Mouse (Mus musculus) lung, adult 18-20 months (tissue): ENCODE measurements around the gene Mgmt.
A peak's percentile ranks its signal among the peaks of the same experiment; 100 is the strongest.

Experiments used
- DNase-seq, 2 experiments: peaks; one replicate each; pipeline ENCODE4 v3.0.0; 2022; ENCODE audit warnings: mixed read lengths in 2 of 2

The Mgmt gene

DNA sequence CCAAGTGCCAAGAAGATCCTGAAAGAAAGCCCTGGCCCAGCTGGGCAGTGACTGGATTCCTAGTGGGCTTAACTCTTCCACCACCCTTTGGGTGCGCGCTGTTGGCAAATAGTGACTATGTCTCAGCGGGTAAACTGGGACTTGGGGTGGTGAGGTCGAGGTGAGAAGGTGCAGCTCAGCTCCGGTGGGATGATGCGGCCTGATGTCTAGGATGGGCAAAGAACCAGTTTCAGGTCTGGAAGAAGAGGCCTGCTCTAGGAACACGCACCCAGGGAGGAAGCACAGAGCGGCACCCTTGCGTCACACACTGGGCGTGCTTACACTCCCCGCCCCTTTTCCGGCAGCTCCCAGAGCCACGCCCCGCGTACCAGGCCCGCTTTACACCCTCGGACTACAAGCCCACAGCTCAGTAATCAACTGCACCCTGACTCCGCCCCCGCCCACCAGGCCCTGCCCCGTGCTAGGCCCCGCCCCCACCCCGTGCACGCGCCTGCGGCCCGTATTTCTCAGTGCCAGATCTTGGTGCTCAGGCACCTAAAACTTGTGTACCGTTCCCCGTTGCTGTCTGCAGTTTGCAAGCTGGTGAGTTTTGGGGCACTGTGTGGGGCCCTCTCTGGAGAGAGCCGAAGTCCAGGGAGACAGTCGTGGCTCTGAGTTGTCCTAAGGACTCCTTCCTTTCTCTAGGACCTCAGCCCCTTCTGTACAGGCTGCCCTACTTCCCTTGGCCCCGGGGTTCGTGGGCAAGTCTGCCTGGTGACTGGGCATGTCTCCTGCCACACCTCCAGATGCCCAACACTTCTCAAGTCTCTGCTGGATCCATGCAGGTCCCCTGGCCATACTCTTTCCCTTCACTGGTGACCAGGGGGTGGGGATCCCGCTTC lies at the start of gene Mgmt:
Gene Mgmt, plus strand, starts transcription at position 509 of the 881 bp plus-strand sequence.
- peak; percentile 96 to 97 for DNase-seq

DNA sequence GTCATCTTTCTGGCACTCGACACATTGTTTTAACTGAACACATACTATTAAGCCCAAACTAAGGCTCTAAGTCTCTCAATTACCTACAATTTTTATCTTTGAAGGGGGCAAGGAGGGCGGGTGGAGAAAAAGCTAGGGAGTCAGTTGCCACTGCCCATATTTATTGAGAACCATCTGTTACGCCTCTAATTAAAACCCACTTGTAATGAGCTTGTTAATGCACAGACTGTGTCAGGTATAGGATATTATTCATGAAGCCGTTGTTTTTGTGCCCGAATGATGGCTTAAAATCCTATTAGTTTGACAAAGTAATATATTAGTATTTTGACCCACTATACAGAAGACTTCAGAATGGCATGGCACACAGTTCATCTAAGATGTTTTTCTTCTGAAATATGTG lies 49.6 kb upstream of the Mgmt start:
- DNase-seq = no peak

DNA sequence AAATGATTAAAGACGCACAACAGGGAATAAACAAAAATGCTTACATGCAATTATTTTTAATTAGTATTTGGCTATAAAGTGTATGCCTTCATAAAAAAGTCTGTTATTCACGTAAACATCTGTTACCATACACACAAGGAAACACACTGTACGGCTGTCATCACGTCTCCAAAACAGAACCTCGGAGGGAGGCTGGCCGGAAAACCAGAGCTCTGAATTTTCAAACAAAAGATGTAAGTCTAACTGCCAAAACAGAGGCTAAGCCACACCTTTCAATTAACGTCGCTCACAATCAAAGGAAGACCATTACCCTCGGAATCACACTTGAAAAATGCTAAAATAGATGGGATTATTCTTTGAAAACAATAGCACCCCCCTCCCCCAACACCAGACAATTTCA lies 49.1 kb upstream of the Mgmt start:
- no peak for DNase-seq

DNA sequence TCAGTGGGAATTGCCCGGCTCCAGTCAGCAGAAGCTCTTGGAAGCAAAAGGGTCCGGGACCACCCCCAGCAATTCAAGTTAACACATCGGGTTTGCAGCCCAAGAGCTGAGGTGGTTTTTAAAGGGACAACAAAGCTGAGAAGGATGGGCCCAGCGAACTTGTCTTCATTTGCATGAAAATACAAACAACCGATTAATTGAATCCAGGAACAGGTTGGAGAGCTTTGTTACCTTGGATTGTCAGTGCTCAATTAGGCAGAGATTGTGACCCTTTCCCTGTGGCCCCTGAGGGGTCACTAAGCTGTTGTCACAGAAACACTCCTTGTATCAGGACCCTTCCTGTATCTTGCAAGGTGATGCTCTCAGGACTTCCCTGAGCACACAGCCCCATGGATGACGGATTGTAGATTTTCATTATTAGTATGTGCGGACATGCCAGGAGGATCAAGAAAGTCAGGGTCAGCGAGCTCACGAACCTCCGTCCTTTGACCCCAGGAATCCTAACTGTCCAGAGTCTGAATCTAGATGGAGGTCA lies 48.3 kb upstream of the Mgmt start:
- no peak for DNase-seq

DNA sequence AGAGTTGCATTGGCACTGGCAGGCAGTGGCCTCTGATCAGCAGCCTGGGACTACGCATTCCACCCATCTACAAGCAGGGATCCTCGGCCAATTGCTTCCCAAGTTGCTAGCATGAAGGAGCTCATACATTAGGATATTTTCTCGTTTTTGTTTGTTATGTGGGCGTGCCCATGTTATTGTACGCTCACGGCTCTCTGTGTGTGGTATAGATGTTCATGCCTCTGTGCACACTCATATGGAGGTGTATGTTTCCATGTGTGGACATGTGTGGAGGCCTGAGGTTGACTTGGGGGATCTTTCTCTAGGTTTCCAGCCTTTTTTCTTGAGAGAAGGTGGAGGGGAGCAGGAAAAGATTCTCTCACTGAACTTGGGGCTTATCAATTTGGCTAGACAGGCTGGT lies 46.8 kb upstream of the Mgmt start:
- DNase-seq = no peak

DNA sequence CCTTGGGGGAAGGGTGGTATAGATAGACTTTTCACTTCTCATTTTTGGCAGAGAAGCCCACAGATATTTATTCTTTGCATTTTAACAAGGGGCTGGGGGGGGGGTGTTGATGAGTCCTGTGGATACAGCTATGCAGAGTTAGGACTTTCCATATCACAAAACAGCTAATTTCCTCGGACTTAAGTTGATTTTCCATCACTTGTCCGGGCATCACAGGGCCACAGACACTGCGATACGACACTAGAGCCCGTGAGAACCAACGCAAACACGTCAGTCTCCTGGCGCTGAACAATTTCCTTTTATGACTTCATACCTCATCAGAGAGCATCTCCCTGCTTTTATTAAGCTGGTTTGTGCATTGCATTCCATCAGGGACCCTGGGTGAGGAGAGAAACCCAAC lies 45.7 kb upstream of the Mgmt start:
- DNase-seq = no peak

DNA sequence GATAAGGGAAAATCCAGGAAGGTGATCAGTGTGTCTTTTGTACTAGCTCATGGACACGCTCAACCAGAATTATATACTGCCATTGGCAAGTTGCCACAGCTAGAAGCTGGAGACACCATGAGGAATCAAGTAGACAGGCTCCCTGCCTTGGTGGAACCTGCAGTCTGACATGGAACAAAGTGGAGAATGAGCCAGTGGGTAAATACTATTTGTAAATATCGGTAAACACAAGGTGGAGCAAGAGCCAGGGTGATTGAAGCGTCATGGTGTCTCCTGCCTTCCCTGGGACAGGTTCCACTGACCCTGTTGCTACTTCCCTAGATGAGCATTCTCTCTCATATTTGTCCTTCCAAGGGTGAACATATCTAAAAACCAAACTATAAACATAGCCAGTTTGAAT lies 44.6 kb upstream of the Mgmt start:
- no peak for DNase-seq

DNA sequence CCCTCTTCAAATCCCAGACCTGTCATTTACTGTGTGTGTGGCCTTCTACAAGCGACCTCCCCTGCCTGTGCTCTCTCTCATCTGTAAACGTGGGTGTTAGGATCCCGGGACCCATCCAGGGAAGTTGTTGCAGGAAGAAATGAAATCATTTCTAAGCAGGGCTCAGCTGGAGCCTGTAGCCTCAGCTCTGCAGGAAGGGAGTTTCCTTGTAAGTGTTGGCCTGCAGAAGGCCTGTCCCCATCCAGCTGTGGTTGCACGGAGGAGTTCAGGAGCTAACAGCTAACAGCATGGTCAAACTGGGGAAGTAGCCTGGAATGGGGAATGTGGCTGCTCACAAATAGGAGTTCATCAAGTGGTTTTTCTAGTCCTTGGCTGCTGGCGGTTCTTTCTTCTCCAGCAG lies 44.1 kb upstream of the Mgmt start:
- peak in 1 of 2 experiments; percentile 17 for DNase-seq

DNA sequence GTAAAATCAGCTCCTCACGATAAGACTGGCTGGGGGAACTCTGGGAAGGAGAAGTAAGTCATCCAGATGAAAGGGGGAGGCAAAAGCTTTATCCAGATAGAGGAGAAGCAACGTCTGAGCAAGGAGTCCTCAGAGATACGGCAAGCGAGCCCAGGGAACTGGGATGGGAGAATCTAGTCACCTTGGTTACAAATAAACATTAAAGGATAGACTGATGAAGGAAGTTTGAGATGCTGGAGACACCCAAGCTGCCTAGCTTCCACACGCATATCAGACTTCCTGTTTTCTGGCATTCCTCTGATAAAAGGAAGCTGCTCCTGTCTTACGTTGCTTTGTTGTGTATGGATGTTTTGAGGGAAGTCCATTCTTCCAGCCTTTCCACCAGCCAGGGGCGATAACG lies 42.5 kb upstream of the Mgmt start:
- DNase-seq = no peak

DNA sequence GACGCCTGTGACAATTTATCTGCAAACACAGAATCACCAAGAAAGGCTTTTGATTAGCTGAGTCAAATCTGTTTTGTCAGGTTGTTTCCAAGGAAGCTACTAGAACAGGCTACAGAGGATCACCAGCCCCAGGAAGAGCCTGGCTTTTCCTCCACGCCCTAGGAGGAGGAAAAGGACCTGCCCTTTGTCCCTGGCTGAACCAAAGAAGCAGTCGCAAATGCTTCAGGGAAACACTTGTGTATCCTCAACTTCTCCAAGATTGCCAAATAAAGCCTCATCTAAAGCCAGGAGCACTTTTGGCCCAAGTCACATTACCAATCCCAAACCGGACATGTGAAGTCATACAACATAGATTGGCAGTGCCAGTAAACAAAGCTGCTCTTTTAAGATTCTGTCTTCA lies 41.7 kb upstream of the Mgmt start:
- peak; percentile 33 to 54 for DNase-seq

DNA sequence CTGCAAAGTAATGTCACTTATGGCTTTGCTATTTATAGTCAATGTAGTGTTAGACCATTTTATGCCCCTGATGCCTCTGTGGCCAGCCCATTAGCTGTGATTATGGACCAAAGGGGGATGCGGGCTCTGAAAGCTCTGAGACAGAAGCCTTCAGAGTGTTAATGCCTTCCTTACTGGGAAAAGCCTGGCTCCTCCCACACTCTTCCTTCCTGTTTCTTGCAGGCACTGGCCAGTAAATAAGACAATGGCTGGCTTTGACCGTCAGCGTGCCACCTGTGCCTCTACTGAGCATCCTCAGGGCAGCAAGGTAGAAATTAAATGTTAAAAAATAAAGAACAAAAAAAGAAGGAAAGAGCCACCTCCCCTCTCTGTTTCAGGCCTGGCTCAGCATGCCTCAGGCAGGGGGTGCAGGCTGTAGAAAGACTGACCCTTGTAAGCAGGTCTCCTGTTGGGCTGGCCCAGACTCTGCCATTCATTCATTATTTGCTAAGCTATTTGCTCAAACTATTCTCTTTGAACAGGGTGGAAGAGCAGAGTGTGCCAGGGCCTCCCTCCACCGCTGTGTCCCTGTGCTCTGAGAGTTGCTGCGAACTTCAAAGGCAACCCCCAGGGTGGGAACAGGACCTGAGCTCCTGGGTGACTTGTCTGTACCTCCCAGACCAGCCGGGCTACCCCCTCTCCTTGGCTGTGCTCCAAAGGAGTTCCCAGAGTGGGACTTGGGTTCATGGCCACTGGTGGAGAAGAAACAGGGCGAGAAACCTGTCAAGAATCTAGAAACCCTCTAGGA lies 29.5 kb upstream of the Mgmt start:
- no peak for DNase-seq

DNA sequence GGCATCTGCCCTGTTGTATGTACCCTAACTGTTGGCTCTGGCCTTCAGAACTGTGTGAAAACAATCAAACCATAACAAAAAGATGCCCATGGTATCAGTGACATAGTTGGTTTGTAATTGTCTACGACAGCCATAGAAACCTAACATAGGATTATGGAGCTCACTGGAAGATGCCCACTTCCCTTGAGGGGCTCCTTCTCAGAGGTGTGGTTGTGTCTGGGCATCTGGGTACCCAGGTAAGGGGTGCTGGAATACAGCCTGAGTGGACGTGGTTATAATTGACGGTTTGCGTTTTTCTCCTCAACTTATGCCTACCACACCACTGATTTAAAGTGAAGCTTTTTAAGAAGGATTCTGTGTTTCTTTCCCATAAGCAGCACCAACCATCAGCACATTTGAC lies 28.5 kb upstream of the Mgmt start:
- no peak for DNase-seq

DNA sequence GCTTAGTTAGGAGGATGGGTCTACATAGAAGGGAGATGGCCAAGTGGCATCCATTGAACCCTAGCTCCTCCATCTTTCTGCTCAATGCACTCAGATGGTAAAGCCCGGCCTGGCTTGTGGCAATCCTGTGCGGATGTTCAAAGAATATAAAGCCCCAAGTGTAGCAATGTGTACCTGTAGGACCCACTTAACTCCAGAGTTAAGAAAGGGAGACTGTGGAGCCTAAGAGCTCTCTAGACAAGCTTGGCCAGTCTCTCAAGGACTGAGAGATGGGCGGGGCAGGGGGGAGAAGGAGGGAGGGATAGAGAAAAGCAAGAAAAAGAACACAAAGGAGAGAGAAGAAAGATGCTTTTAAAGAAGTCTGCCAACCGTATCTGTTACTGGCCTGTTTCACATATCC lies 27.9 kb upstream of the Mgmt start:
- DNase-seq = no peak

DNA sequence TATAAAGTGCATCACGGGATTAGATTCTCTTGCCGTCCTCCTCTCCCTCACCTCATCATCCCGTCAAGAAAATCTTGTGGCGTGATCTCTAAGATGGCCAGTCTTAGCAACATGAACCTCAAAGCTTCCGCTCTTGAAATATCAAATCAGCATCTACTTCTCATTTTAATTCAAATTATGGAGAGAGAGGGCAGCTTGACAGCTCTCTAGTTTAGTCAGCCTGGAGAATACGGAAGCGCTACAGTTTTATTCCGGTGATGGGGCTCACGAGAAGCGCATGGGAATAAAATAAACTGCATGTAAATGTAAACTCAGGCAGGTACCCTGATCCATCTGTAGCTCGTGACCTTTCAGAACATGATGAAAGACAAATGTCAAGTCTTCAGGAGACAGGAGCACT lies 22.9 kb upstream of the Mgmt start:
- DNase-seq = no peak

DNA sequence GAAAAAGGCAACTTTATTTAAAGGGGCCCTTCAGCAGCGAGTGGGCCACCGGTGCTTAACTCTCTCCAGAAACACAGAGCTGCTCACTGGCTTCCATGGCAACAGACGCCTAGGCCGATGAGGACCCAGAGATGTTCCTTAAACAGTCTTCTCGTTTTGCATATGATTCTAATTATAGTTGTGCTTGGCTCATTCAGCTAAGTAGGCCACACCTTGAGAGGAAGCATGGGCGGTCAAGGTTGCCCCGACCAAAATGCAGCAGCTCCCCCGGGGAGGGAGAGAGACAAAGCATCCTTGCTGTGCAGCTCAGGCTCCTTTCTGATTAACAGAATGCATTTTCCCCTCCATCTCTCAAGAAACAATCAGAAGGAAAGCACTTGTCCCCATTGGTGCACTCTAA lies 22.4 kb upstream of the Mgmt start:
- no peak for DNase-seq

DNA sequence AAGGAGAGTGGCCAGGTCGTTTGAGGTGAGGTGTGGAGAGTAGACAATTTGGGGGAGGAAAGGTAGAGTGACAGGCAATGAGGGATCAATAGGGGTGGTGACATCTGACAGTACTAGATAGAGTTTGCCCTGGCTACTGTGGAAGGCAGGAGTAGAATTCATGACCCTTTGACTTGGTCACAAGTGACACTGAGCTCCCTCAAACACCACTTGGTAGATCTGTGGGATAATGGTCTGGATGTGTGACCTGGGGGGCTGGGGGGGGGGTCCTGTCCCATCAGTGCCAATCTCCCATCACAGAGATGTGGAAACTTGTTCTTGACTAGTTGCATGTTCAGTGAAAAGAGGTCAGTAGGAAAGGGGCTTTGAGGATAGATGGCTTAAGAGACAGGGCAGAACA lies 20.0 kb upstream of the Mgmt start:
- DNase-seq = no peak

DNA sequence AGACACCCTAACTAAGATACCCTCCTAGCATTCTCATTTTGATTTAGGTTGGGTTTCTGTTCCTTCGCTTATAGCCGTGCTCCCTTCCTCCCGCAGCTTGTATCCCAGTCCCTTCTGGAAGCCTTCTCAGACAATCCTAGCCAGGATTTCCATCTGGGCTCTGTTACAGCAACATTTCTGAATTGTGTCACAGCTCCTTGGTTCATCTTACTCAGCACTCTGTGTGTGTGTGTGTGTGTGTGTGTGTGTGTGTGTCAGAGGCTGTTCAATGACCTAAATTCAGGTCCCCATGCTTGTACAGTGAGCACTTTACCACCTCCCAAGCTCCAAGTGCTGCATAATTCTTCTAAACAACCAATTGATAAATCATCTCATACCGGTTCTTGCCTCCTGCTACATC lies 14.0 kb upstream of the Mgmt start:
- no peak for DNase-seq

DNA sequence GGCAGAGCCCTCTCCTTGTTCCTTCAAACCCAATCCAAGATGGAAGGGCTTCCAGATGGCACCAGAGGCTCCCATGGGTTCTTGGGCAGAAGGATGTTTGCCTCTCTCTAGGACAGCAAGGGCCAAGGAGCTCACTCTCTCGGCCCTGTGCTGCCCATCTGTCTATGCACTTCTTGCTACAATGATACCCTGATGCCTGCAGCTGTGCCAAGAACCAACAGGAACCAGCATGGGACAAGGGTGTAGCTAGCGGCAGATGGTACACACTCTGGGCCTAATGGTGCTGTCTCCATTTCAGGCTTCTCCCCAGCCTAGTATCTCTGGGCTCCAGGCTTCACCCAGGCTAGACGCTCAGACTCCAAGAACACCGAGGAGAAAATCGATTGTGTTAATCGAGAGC lies 6.3 kb upstream of the Mgmt start:
- no peak for DNase-seq

DNA sequence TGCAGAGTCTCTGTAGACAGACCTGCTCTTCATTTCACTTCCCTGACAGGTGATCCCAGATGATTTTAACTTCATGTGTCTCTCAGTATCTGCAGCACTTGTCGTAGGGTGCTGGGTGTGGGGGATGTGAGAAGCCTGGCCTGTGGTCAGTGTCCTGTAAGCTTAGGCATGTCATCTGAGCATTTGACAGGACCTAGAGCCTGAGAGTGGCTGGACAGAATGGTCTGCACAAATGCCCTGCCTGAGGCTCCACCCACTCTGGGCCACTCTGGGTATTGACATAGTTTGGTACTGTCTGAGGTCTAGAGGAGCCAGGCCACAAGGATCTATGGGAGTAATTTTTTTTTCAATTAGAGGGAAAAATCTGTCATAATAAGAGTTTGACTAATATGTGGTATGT lies 942 bp downstream of the Mgmt start:
- DNase-seq = peak in 1 of 2 experiments; percentile 9

DNA sequence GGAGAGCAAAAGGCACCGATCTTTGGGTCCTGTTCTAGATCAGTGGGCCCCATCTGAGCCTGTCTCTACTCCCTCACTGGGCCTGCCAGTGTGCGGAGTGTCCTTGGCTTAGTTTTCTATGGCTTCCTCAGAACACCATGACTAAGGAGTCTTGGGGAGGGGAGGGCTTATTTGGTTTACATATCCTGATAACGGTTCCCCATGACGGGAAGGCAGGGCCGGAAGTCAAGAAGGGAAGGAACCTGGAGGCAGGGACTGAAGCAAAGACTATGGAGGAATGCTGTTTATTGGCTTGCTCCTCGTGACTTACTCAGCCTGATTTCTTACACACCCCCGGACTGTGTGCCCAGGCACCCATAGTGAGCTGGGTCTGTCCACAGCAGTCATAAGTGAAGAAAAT lies 1.4 kb downstream of the Mgmt start:
- no peak for DNase-seq

DNA sequence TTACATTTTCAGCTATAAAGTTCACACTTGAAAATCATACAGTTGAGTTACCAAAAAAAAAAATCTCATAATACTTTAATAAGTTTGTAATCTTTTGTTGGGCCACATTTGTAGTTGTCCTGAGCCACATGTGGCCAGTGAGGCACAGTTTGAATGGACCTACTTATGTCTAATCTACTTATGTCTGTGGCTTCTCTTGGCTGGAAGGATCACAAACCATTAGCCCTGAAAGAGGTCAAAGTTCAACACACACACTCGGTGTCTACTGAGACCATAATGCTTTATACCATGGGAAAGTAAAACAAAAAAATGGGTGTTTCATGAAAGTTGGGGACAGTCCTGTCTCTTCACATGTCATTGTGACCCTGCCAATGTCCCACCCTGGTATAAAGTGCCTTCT lies 3.1 kb downstream of the Mgmt start:
- DNase-seq = no peak

DNA sequence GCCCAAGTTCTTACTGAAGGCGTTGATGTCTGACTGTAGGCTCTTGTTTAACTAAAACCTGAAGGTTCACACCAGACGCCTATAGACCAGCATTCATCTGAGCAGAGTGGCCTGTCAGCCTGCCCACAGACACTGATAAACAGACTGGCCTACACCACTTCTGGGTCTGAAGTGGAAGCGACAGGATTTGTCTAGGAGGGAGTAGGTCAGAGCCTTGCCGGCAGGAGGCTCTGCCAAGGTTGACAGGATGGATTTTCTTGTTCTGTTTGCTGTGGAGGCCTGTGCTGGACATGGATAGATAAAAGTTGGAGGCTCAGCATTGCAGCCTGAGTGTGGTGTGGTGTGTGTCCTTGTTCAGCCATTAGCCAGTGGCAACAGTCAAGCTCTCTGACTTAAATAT lies 3.6 kb downstream of the Mgmt start:
- DNase-seq = no peak

DNA sequence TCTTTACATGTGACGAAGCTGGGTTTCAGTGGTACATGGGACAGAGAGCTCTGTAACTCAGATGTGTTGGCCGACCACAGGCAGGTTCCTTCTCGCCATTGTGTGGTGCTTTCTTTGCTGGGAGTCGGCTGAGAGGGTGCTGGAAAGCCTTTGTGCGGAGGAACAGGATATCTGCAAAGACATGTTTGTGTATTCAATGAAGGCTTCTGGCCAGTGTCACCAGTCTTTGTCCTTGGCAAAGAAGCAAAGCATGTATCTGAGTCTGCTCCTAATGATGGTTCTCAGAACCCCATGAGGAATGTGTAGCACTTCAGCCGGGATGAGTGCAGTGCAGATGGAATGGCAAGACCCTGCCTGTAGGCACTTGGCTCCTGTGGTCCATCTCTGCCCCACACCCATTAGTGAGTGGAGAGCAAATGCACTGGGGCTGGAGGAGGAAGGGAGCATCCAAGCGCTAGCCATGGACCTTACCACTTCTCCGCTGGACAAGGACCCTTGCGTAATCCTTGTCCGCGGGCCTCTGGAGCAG lies 14.3 kb downstream of the Mgmt start:
- no peak for DNase-seq

DNA sequence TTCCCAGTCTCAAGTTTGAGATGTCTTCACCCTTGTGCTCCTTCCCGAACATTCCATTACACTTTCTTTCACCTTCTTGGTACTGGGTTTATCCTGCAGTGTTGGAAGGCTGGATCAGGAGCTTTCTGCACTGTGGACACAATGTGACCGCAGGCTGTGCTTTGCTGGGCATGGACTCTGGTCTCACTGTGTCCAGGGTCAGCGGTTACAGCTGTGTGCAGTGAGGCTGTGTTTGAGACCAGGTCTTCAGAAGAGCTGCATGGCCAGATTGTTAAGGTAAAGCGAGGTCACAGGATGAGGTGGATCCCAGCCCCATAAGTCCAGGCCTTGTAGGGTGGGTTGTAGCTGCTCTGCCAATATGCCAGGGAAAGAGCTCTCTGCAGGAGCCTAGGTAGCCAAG lies 18.5 kb downstream of the Mgmt start:
- DNase-seq = no peak
